Mouse (Mus musculus): ENCODE measurements around the gene Hltf. TPM values are rescaled to one million over a fixed set of nuclear protein-coding genes. Genes with fewer than 3 reads are reported as not detected.
"Not testable (repeated sequence)": the region's sequence is repeated elsewhere in the genome, so short reads cannot be mapped to it uniquely, and the experiment has no call there.

Gene Hltf
- polyA plus RNA-seq, 1 experiment from 2014 or later: 23.3 TPM

DNA sequence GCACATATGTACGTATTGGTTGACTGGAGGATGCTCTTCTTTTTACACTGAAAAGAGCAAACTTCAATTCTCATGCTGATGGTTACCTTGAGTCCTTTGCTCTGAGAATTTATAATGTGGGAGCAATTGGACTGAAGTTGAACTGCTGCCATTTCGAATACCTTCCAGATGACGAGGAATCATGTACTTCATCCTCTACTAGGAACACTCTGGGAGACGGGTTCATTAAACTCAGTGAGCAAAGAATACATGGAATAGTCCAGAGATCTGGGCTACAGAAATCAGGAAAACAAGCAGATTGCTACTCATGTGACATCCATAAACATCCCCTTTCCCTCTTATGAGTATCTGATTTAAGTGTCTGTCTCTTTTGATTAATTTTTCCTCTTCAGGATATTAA lies 21.5 kb upstream of the Hltf start:
- Histone ChIP-seq H3K4me3 (ENCODE audit: inconsistent target) (no peak overlapping the region), H3K79me2 (ENCODE audit: inconsistent target) (peaks cover 36% of the 10 kb centered on the region), H3K36me3 (ENCODE audit: inconsistent target) (no peaks in the 10 kb centered on the region), H3K27ac (no peak overlapping the region)
- WGBS (ENCODE audit: missing documents): 97% methylated on average over 4 of the region's 4 CpGs

DNA sequence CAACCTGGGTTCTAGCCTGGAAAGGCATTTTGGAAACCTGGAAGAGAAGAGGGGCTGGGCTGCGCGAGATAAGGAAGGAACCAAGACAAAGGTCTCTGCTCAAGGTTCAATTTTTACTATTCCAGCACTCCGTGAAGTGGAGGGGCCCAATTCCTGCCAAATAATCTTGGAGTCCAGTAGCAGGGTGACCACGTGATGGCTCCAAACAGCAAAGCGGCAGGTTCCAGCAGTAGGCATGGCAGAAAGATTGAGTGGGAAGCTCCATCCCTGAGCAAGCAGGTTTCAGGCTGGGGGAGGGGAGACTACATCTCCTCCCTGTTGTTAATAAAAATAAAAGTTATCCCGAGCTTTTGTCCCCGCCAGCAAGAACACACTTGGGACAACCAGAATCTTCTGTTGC lies 16.1 kb upstream of the Hltf start:
- not testable (repeated sequence) for H3K36me3 ChIP-seq (ENCODE audit: inconsistent target); H3K79me2 ChIP-seq (ENCODE audit: inconsistent target); H3K27ac ChIP-seq; H3K4me3 ChIP-seq (ENCODE audit: inconsistent target)
- WGBS (ENCODE audit: missing documents): 95% methylated on average over 6 of the region's 7 CpGs

DNA sequence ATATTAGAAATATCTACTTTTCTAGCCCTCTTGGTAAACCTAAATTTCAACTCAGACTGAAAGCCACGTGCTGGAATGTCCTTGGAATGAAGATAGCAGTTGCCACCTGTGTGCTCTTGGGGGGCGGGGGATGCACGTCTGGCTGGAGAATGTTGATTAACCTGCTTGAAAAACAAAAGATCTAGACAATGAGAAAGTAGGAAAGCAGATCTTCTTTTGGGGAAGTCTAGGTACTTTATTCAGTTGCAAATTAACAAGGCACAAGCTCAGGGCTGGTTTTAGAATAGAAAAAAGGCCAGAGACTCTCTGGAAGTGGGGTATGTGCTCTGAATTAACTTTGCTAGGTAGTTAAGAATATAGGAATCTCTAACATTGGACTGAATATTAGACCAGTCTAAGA lies 12.9 kb upstream of the Hltf start:
- H3K27ac ChIP-seq; H3K79me2 ChIP-seq (ENCODE audit: inconsistent target); H3K4me3 ChIP-seq (ENCODE audit: inconsistent target); H3K36me3 ChIP-seq (ENCODE audit: inconsistent target): not testable (repeated sequence)
- WGBS (ENCODE audit: missing documents): 81% methylated on average over 3 of the region's 3 CpGs

GRCm38 (mm10) chr3:20058197-20058541 lies 558 bp downstream of the Hltf start:
- H3K4me3 ChIP-seq (ENCODE audit: inconsistent target): peak overlapping the region; percentile 87
- WGBS (ENCODE audit: missing documents): 5% methylated on average over 6 of the region's 9 CpGs
- H3K36me3 ChIP-seq (ENCODE audit: inconsistent target): peaks cover 15% of the 10 kb centered on the region; the same call in 1 of the 2 replicates
- no peak overlapping the region for H3K27ac ChIP-seq
- peaks cover 16% of the 10 kb centered on the region for H3K79me2 ChIP-seq (ENCODE audit: inconsistent target)

GRCm38 (mm10) chr3:20076145-20077053 lies 18.8 kb downstream of the Hltf start:
- peaks cover 45% of the 10 kb centered on the region for H3K36me3 ChIP-seq (ENCODE audit: inconsistent target)
- no peak overlapping the region for H3K4me3 ChIP-seq (ENCODE audit: inconsistent target)
- H3K79me2 ChIP-seq (ENCODE audit: inconsistent target): no peaks in the 10 kb centered on the region
- 80% methylated on average over 10 of the region's 11 CpGs for WGBS (ENCODE audit: missing documents)
- H3K27ac ChIP-seq: peak overlapping the region; percentile 8; the same call in 1 of the 2 replicates

- Histone ChIP-seq H3K27ac (no peak overlapping the region), H3K36me3 (ENCODE audit: inconsistent target) (peaks cover 56% of the 10 kb centered on the region), H3K79me2 (ENCODE audit: inconsistent target) (no peaks in the 10 kb centered on the region), H3K4me3 (ENCODE audit: inconsistent target) (no peak overlapping the region)
- 98% methylated on average over 3 of the region's 3 CpGs for WGBS (ENCODE audit: missing documents)
Observed at GRCm38 (mm10) chr3:20082161-20082560, 24.6 kb downstream of the Hltf start.

DNA sequence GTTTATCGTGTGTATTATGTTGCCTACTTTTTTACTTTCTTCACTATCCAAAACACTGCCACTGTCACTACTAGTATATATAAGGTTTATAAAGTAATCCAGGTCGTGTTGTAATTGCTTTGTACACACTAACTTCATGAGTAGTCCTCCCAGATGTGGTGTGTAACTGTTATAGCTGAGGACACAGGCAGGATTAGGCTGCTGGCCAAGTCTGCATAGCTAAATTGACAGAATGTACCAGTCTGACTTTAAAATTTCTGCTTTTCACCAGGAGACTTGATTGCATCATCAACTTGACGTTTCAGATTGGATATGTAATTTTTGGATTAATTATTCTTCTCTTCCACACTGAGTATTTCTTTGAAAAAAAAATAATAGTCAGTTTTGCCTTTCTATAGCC lies 46.2 kb downstream of the Hltf start:
- H3K4me3 ChIP-seq (ENCODE audit: inconsistent target): no peak overlapping the region
- peaks cover 49% of the 10 kb centered on the region for H3K36me3 ChIP-seq (ENCODE audit: inconsistent target)
- no peak overlapping the region for H3K27ac ChIP-seq
- H3K79me2 ChIP-seq (ENCODE audit: inconsistent target): no peaks in the 10 kb centered on the region
- WGBS (ENCODE audit: missing documents): 53% methylated on average over 3 of the region's 3 CpGs

DNA sequence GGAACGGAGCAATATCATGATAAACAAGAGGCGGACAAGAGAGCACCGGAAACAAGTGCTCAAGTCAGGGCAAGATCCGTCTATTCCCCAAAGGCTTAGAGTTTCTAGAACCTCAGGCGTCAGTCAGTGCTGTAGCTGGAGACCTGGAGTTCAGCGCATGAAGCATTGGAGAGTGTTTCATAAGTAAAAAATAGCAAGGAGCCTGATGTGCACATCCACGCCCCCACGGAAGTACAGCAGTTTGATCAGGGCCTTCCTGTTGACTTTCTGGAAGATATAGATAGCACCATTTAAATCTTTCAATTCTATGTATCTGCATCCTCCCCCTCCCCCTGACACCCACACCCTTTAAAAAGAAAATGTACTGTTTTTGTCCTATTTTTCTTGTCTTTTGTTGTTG lies 46.7 kb downstream of the Hltf start:
- Histone ChIP-seq H3K27ac (no peak overlapping the region), H3K36me3 (ENCODE audit: inconsistent target) (peaks cover 53% of the 10 kb centered on the region), H3K4me3 (ENCODE audit: inconsistent target) (no peak overlapping the region), H3K79me2 (ENCODE audit: inconsistent target) (no peaks in the 10 kb centered on the region)
- WGBS (ENCODE audit: missing documents): 82% methylated on average over 8 of the region's 8 CpGs

GRCm38 (mm10) chr3:20104776-20105175 lies 47.2 kb downstream of the Hltf start:
- peaks cover 58% of the 10 kb centered on the region for H3K36me3 ChIP-seq (ENCODE audit: inconsistent target)
- no peak overlapping the region for H3K27ac ChIP-seq
- 23% methylated on average over 2 of the region's 2 CpGs for WGBS (ENCODE audit: missing documents)
- no peak overlapping the region for H3K4me3 ChIP-seq (ENCODE audit: inconsistent target)
- no peaks in the 10 kb centered on the region for H3K79me2 ChIP-seq (ENCODE audit: inconsistent target)

GRCm38 (mm10) chr3:20108881-20109280 lies 51.3 kb downstream of the Hltf start:
- 94% methylated on average over 5 of the region's 5 CpGs for WGBS (ENCODE audit: missing documents)
- H3K27ac ChIP-seq: no peak overlapping the region
- peaks cover 61% of the 10 kb centered on the region for H3K36me3 ChIP-seq (ENCODE audit: inconsistent target)
- H3K4me3 ChIP-seq (ENCODE audit: inconsistent target): no peak overlapping the region
- H3K79me2 ChIP-seq (ENCODE audit: inconsistent target): no peaks in the 10 kb centered on the region

DNA sequence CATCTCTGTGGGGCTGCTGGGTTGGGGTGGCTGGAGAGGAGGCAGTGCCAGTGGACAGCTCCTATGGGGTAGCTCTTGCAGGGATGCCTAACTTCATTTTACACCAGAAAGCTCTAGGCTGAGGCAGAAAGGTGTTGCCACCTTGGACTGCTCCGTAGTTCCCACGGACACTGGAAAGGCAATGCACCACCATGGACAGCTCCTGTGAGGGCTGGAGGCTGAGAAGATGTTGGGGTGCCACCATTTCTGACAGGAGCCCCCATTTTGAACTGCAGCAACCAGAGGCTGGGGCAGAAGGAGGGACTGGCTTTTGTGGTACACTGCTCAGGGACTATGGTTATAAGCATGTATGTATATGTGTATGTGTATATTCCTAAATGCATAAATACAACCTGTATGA lies 54.3 kb downstream of the Hltf start:
- WGBS (ENCODE audit: missing documents): 89% methylated on average over 2 of the region's 2 CpGs
- H3K36me3 ChIP-seq (ENCODE audit: inconsistent target): peaks cover 60% of the 10 kb centered on the region
- H3K4me3 ChIP-seq (ENCODE audit: inconsistent target): no peak overlapping the region
- no peak overlapping the region for H3K27ac ChIP-seq
- no peaks in the 10 kb centered on the region for H3K79me2 ChIP-seq (ENCODE audit: inconsistent target)

DNA sequence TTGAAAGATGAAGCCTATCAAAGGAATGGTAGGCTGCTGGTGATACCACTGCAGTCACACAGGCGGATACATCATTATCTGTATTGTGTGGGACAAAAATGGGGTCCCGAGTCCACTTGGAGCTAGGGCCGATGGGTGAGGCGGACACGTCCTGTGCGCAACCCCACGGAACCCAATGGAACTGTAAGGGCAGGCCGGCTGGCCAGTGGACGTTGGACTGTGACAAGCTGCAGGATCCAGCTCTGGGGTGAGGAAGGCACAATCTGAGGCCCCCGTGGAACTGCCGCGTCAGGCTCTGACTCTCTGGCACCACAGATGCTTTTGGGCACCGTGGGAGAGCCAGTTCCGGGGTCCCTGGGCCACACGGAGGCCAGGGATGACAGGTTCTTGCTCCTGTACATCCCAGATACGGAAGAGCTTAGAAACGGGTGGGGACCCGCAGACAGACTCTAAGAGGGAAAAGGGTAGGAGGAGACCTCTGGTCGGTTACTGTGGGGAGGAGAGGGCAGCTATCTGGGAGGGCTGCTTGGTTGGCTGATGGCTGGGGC lies 61.5 kb downstream of the Hltf start:
- peaks cover 51% of the 10 kb centered on the region for H3K36me3 ChIP-seq (ENCODE audit: inconsistent target)
- WGBS (ENCODE audit: missing documents): 93% methylated on average over 19 of the region's 19 CpGs

GRCm38 (mm10) chr3:20119686-20120244 lies 62.2 kb downstream of the Hltf start:
- no peak overlapping the region for H3K4me3 ChIP-seq (ENCODE audit: inconsistent target)
- WGBS (ENCODE audit: missing documents): 89% methylated on average over 4 of the region's 4 CpGs
- no peak overlapping the region for H3K27ac ChIP-seq
- H3K36me3 ChIP-seq (ENCODE audit: inconsistent target): peaks cover 52% of the 10 kb centered on the region
- no peaks in the 10 kb centered on the region for H3K79me2 ChIP-seq (ENCODE audit: inconsistent target)

More for the DNA sequence above, 61.5 kb downstream of the Hltf start:
- Histone ChIP-seq H3K4me3 (ENCODE audit: inconsistent target) (no peak overlapping the region), H3K27ac (no peak overlapping the region), H3K79me2 (ENCODE audit: inconsistent target) (no peaks in the 10 kb centered on the region)

DNA sequence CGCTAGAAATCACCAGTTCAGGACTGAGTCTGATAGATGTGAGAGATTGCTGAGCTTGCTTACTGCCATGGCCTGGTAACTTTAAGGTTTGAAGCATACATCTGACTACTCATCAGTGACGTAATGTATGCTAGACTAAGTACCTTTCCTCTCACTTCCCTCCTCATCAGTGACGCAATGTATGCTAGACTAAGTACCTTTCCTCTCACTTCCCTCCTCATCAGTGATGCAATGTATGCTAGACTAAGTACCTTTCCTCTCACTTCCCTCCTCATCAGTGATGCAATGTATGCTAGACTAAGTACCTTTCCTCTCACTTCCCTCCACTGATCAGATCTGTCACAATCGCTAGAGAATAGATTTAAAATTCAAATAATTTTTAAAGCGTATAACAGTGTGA lies 64.0 kb downstream of the Hltf start:
- H3K36me3 ChIP-seq (ENCODE audit: inconsistent target): peaks cover 69% of the 10 kb centered on the region
- WGBS (ENCODE audit: missing documents): 79% methylated on average over 4 of the region's 5 CpGs

DNA sequence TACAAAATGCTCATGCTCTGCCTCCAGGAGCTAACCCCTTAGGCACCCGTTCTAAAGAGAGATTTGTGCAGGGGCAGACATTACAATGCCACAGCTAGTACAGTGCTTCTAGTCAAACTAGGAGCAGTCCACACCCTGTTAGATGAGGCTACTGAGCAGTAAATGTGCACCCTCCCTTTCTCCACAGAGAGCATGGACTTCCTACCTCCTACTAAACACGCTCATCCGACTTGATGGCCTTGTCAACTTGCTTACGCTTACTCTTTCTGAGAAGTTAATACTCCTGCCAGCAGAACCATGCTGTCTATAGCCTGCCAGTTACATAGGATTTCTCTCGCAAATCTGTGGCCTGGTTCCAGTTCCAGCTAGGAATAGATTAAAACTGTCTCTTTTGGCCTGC lies 68.0 kb downstream of the Hltf start:
- Histone ChIP-seq H3K36me3 (ENCODE audit: inconsistent target) (peaks cover 57% of the 10 kb centered on the region), H3K4me3 (ENCODE audit: inconsistent target) (no peak overlapping the region), H3K79me2 (ENCODE audit: inconsistent target) (peaks cover 37% of the 10 kb centered on the region; the same call in 1 of the 2 replicates), H3K27ac (no peak overlapping the region)
- WGBS (ENCODE audit: missing documents): 94% methylated on average over 5 of the region's 5 CpGs

More for the DNA sequence above, 64.0 kb downstream of the Hltf start:
- not testable (repeated sequence) for H3K4me3 ChIP-seq (ENCODE audit: inconsistent target); H3K27ac ChIP-seq
- H3K79me2 ChIP-seq (ENCODE audit: inconsistent target): peaks cover 10% of the 10 kb centered on the region; the same call in 1 of the 2 replicates

All from macrophage (primary cell).